Mouse (Mus musculus) midbrain, embryonic 13.5 days (tissue): Measurements from ENCODE around the gene Zfp346. TPM values are rescaled to one million over a fixed set of nuclear protein-coding genes. Genes with fewer than 3 reads are reported as not detected.

Experiments used
- ATAC-seq: fragments of 200-750 bp; cut with Nextera tagmentation; 2 replicates; pipeline ENCODE4 v1.8.0; 2017; ENCODE audit warnings: mild to moderate bottlenecking, moderate TSS enrichment, moderate library complexity
- H3K27ac ChIP-seq: fragments of 300-500 bp; sonication (generic); 2 replicates; pipeline ENCODE4 v1.5.1; 2015; ENCODE audit warnings: inconsistent platforms, mild to moderate bottlenecking, moderate library complexity
- H3K27me3 ChIP-seq: fragments of 300-500 bp; sonication (generic); 2 replicates; pipeline ENCODE4 v1.6.1; 2015; ENCODE audit warnings: mild to moderate bottlenecking, inconsistent platforms
- H3K36me3 ChIP-seq: fragments of 300-500 bp; sonication (generic); 2 replicates; pipeline ENCODE4 v1.6.1; 2015; ENCODE audit warnings: mild to moderate bottlenecking, inconsistent platforms
- H3K4me1 ChIP-seq: fragments of 300-500 bp; sonication (generic); replicated peaks from 2 replicates; pipeline ENCODE4 v1.6.1; 2015; ENCODE audit warnings: inconsistent platforms
- H3K4me2 ChIP-seq: fragments of 300-500 bp; sonication (generic); replicated peaks from 2 replicates; pipeline ENCODE4 v1.6.1; 2015; ENCODE audit warnings: moderate library complexity, mild to moderate bottlenecking, inconsistent platforms
- H3K4me3 ChIP-seq: fragments of 300-500 bp; sonication (generic); replicated peaks from 2 replicates; pipeline ENCODE4 v1.5.1; 2015; ENCODE audit warnings: mild to moderate bottlenecking, inconsistent platforms
- H3K9ac ChIP-seq: fragments of 300-500 bp; sonication (generic); replicated peaks from 2 replicates; pipeline ENCODE4 v1.6.1; 2015; ENCODE audit warnings: mild to moderate bottlenecking, inconsistent platforms
- H3K9me3 ChIP-seq: fragments of 300-500 bp; sonication (generic); 2 replicates; pipeline ENCODE4 v1.6.1; 2016; ENCODE audit warnings: mild to moderate bottlenecking, inconsistent platforms
- WGBS: fragments of 180-500 bp; shearing (Covaris S2); methylation state at CpG from one replicate; pipeline ENCODE4 v1.1.7; 2015; 5-methylcytosine and 5-hydroxymethylcytosine counted together
- polyA plus RNA-seq: library from polyadenylated mRNA; unstranded; fragments of >200 nt; fragmentation: Nextera tagmentation; extraction: Ambion mirVana; gene quantifications from 2 replicates; pipeline ENCODE4 v1.2.1, GENCODE M21; 2015

Zfp346 gene
- polyA plus RNA-seq, 1 experiment from 2014 or later = 26.6 TPM

GRCm38 (mm10) chr13:55178556-55178955 is 73.4 kb downstream of the Zfp346 start:
- ATAC-seq = peak; percentile 21; the same call in 1 of the 2 replicates
- Histone ChIP-seq H3K9ac (no peak overlapping the region), H3K27me3 (no peaks in the 10 kb centered on the region), H3K4me3 (no peak overlapping the region), H3K4me1 (peaks cover 6% of the 10 kb centered on the region), H3K36me3 (no peaks in the 10 kb centered on the region), H3K27ac (no peak overlapping the region), H3K9me3 (no peaks in the 10 kb centered on the region), H3K4me2 (no peak overlapping the region)
- 36% methylated on average over 2 of the region's 2 CpGs for WGBS

- WGBS = 93% methylated on average over 3 of the region's 3 CpGs
- Histone ChIP-seq H3K9ac (no peak overlapping the region), H3K4me2 (no peak overlapping the region), H3K27ac (no peak overlapping the region), H3K4me1 (peaks cover 6% of the 10 kb centered on the region), H3K9me3 (no peaks in the 10 kb centered on the region), H3K27me3 (no peaks in the 10 kb centered on the region), H3K36me3 (no peaks in the 10 kb centered on the region), H3K4me3 (no peak overlapping the region)
- no peak for ATAC-seq
These were observed 74.5 kb downstream of the Zfp346 start for GRCm38 (mm10) chr13:55179591-55179990.

- no peak overlapping the region for H3K9ac ChIP-seq
- H3K4me3 ChIP-seq = 0 out of 2 replicates have a peak overlapping the region, but pooled peaks have one; percentile 27
- H3K27ac ChIP-seq = peak overlapping the region; percentile 75; the same call in 1 of the 2 replicates
- H3K4me2 ChIP-seq = peak overlapping the region; percentile 53; the same call in 1 of the 2 replicates
- no peaks in the 10 kb centered on the region for H3K36me3 ChIP-seq
- 79% methylated on average over 2 of the region's 2 CpGs for WGBS
- H3K9me3 ChIP-seq = no peaks in the 10 kb centered on the region
- H3K4me1 ChIP-seq = peaks cover 6% of the 10 kb centered on the region
- no peaks in the 10 kb centered on the region for H3K27me3 ChIP-seq
- no peak for ATAC-seq
These were observed 76.7 kb downstream of the Zfp346 start for GRCm38 (mm10) chr13:55181786-55182172.

GRCm38 (mm10) chr13:55182173-55182894 is 77.2 kb downstream of the Zfp346 start:
- no peaks in the 10 kb centered on the region for H3K27me3 ChIP-seq
- peak overlapping the region; percentile 53 for H3K4me2 ChIP-seq
- peaks cover 6% of the 10 kb centered on the region for H3K4me1 ChIP-seq
- H3K36me3 ChIP-seq = no peaks in the 10 kb centered on the region
- H3K9me3 ChIP-seq = no peaks in the 10 kb centered on the region
- ATAC-seq = peak; percentile 81
- H3K27ac ChIP-seq = peak overlapping the region; percentile 75
- WGBS = 2% methylated on average over 23 of the region's 23 CpGs
- peak overlapping the region; percentile 27 for H3K4me3 ChIP-seq
- H3K9ac ChIP-seq = peak overlapping the region; percentile 52

- Histone ChIP-seq H3K36me3 (no peaks in the 10 kb centered on the region), H3K9me3 (no peaks in the 10 kb centered on the region), H3K27me3 (no peaks in the 10 kb centered on the region), H3K27ac (no peak overlapping the region), H3K4me1 (peaks cover 6% of the 10 kb centered on the region), H3K9ac (no peak overlapping the region), H3K4me3 (no peak overlapping the region), H3K4me2 (no peak overlapping the region)
- 88% methylated on average over 6 of the region's 6 CpGs for WGBS
- no peak for ATAC-seq
These were observed 78.3 kb downstream of the Zfp346 start for GRCm38 (mm10) chr13:55183382-55183781.

Other genes with a start within 250 kb of the Zfp346 start
- gene Unc5a, start 155.9 kb upstream of the Zfp346 start, polyA plus RNA-seq = 5.9 and 7.3 TPM in 2 replicates
- gene Hk3, start 83.9 kb upstream of the Zfp346 start, polyA plus RNA-seq = 0.87 and 1.1 TPM in 2 replicates
- gene Uimc1, start 5.0 kb upstream of the Zfp346 start, polyA plus RNA-seq = 21.6 and 23.1 TPM in 2 replicates
- gene Gm17617, start 28.2 kb downstream of the Zfp346 start, polyA plus RNA-seq = not detected in 2 replicates
- 0.30 and 0.47 TPM in 2 replicates for gene Fgfr4, start 47.3 kb downstream of the Zfp346 start, polyA plus RNA-seq
- 75.1 and 81.5 TPM in 2 replicates for gene Nsd1, start 104.5 kb downstream of the Zfp346 start, polyA plus RNA-seq
- gene Prelid1, start 215.2 kb downstream of the Zfp346 start, polyA plus RNA-seq = 308 and 310 TPM in 2 replicates
- 99.5 and 108 TPM in 2 replicates for gene Rab24, start 216.6 kb downstream of the Zfp346 start, polyA plus RNA-seq
- 18.4 and 19.9 TPM in 2 replicates for gene Mxd3, start 224.5 kb downstream of the Zfp346 start, polyA plus RNA-seq